Mouse (Mus musculus) bone marrow, adult 2 months (tissue): Measurements from ENCODE around the gene Pip5k1a. TPM values are rescaled to one million over a fixed set of nuclear protein-coding genes. Genes with fewer than 3 reads are reported as not detected.

Source experiments
- H3K27ac ChIP-seq: fragments of 200-500 bp; 2 replicates; pipeline ENCODE4 v1.5.1; 2012; ENCODE audit warnings: low read depth, mild to moderate bottlenecking, control low read depth, inconsistent platforms, low read length; ENCODE audit not compliant: control insufficient read depth, poor library complexity, insufficient read depth
- H3K4me1 ChIP-seq: fragments of 200-500 bp; 2 replicates; pipeline ENCODE4 v1.6.1; 2011; ENCODE audit warnings: low read length; ENCODE audit not compliant: control insufficient read depth, insufficient read depth
- H3K4me3 ChIP-seq: fragments of 200-500 bp; replicated peaks from 2 replicates; pipeline ENCODE3; 2011; ENCODE audit warnings: mild to moderate bottlenecking, low read depth, low read length, control low read depth; ENCODE audit not compliant: control insufficient read depth
- CTCF ChIP-seq: fragments of 200-500 bp; IDR thresholded peaks from 2 replicates; pipeline ENCODE4 v1.5.1; 2011; ENCODE audit warnings: low read length, control low read depth; ENCODE audit not compliant: control insufficient read depth, insufficient read depth
- POLR2A ChIP-seq: fragments of 200-500 bp; IDR thresholded peaks from 2 replicates; pipeline ENCODE4 v1.6.1; 2011; ENCODE audit warnings: low read depth, mild to moderate bottlenecking, control low read depth, low read length, borderline replicate concordance; ENCODE audit not compliant: control insufficient read depth
- WGBS: fragments of 180-500 bp; shearing (Covaris S2); methylation state at CpG from one replicate; pipeline ENCODE4 v1.1.7; 2018; 5-methylcytosine and 5-hydroxymethylcytosine counted together
- polyA plus RNA-seq: library from polyadenylated mRNA; stranded (reverse); fragments of >200 nt; gene quantifications from 2 replicates; pipeline ENCODE4 v1.2.4, GENCODE M21; 2011; ENCODE audit warnings: low replicate concordance; ENCODE audit not compliant: missing spikeins, insufficient read depth, insufficient read length

Pip5k1a gene
- 22.5 and 38.8 TPM in 2 replicates for polyA plus RNA-seq

DNA sequence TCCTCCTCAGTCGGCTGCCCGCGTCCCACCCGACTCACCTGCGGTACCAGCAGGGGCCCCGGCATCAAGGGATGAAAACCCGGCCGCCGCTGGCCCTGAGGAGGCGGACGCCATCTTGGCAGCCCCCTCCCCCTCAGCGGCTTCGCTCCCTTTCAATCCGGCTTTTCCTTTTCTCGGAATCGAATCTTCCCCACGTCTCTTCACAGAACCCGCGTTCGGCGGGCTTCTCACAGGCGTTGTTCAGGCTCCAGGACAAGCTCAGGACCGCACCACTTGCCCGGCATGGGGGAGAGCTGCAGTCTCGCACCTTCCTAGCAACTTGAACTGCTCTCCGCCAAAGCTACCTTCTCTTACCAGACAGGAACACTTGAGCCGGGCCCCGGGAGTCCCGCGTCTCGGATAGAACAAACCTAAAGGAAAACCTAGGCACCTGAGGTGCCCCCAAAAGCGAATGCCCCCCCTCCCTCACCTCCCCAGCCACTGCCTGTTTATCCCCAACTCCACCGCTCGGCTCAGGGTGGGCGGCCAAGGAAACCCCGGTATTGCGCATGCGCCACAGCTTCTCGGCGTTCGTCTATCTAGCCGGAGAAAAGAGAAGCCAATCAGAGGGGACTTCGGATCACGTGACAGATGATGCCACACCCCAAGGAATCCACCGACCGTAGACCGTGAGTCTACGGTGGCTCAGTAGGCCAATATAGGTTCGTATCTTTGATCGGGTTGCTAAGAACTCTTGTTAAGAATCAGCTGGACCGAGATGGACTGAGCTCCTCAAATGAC, at the start of gene Pip5k1a:
TSS of gene Pip5k1a (minus strand) at position 593 of the 780 bp plus-strand sequence.
- no peaks in the 10 kb centered on the region; the same call in 1 of the 2 replicates for H3K4me1 ChIP-seq
- WGBS: under 1% methylated on average over 51 of the region's 51 CpGs
- peak within 1 kb of the TSS; percentile 93 for H3K4me3 ChIP-seq
- peak within 1 kb of the TSS; percentile 83 for H3K27ac ChIP-seq
- TF ChIP-seq POLR2A (peak; percentile 70; the same call in 1 of the 2 replicates), CTCF (no peak)

DNA sequence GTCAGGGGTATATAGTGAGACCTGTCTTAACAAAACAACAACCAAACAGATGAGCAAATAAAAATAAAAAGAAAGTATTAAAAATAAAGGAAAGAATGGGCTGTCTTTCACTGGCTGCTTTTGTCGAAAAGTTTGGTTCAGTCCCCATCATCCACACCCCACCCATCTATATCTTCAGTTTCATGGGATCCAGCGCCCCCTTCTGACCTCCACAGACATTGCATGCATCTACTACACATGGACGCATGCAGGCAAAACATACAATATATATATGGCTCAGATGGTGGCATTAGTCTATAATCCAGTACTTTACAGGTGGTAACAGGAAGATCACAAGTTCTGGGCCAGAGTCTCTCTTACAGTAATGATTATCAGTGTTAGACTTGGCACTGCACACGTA, 47.1 kb upstream of the Pip5k1a start:
- no peaks in the 10 kb centered on the region for H3K4me1 ChIP-seq
- H3K4me3 ChIP-seq: no peak overlapping the region
- WGBS: 28% methylated on average over 4 of the region's 4 CpGs
- TF ChIP-seq CTCF (peak; percentile 71), POLR2A (no peak)
- H3K27ac ChIP-seq: no peak overlapping the region

DNA sequence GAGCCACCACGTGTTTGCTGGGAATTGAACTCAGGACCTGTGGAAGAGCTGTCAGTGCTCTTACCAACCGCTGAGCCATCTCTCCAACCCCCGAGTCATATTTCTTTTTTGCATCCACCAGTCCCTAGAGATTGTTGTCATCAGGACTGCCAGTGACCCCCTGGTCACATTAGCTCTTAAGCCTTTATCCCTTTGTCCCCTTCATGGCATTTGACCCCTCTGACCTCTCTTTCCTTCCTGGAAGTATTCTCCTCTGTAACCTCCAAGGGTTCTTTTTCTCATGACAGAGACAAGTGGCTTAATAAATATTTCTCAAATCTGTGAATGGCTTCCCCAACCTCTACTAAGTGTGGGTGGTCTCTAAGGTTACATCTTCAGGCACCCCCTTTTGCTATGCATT, 41.2 kb upstream of the Pip5k1a start:
- no peak for TF ChIP-seq CTCF
- TF ChIP-seq POLR2A: no peak
- H3K4me1 ChIP-seq: no peaks in the 10 kb centered on the region
- WGBS: 84% methylated on average over 3 of the region's 3 CpGs
- H3K4me3 ChIP-seq: no peak overlapping the region
- H3K27ac ChIP-seq: no peak overlapping the region

DNA sequence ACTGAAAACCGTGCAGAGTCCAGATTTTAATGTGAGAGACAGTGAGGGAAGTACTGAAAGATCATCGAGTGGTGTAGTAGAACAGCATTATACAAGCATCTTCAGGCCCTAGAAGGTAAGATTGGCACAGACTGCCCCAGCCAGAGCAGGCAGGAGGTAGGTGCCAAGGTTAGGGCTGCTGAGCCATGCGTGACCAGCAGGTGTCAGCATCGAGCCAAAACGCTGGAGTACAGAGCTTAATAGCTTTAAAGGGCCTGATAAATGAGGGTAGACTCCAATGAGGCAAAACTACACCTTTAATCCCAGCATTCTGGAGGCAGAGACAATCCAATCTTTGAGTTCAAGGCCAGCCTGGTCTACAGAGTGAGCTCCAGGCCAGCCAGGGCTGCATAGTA, 35.9 kb upstream of the Pip5k1a start:
- TF ChIP-seq CTCF (peak; percentile 98), POLR2A (0 out of 2 replicates have a peak, but pooled peaks have one; percentile 27)
- H3K4me3 ChIP-seq: peak overlapping the region; percentile 9
- H3K27ac ChIP-seq: no peak overlapping the region; the same call in 1 of the 2 replicates
- 10% methylated on average over 5 of the region's 5 CpGs for WGBS
- peaks cover 3% of the 10 kb centered on the region for H3K4me1 ChIP-seq

DNA sequence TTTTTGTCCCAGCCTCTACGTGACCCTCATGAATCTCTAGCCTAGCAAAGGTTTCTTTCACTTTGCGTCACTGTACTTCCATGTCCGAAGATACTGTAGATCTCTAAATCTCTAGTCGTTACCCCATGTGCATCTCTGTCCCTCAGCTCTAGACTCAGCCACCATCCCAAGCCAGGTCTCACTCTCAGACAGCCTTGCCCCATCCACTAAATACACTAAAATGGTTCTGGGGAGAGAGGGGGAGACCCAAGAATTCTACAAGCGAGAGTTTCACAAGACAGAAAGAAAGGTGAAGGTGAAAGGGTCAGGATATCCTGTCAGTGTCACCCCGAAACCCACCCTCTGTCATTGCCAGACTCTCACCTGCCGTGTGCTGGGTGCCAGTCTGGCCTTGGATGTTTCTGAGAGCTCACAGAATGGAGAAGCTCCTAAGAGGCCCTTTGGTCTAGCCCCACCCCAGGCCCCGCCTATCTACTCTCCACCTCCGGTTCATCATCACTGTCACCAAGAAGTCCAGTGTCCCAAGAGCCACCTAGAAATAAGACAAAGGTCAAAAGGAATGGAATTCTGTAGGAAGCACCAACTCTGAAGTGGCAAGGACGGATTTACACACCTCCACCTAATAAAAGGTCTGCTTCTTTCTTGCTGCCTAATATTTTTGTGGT, 35.4 kb upstream of the Pip5k1a start, which contains the start of gene Tnfaip8l2:
TSS of gene Tnfaip8l2 (minus strand) at position 409 of the 665 bp plus-strand sequence.
- WGBS: 19% methylated on average over 10 of the region's 10 CpGs
- TF ChIP-seq CTCF (no peak), POLR2A (peak; percentile 46; the same call in 1 of the 2 replicates)
- Histone ChIP-seq H3K4me3 (peak within 1 kb of the TSS; percentile 81), H3K4me1 (peaks cover 3% of the 10 kb centered on the region), H3K27ac (peak within 1 kb of the TSS; percentile 96)

DNA sequence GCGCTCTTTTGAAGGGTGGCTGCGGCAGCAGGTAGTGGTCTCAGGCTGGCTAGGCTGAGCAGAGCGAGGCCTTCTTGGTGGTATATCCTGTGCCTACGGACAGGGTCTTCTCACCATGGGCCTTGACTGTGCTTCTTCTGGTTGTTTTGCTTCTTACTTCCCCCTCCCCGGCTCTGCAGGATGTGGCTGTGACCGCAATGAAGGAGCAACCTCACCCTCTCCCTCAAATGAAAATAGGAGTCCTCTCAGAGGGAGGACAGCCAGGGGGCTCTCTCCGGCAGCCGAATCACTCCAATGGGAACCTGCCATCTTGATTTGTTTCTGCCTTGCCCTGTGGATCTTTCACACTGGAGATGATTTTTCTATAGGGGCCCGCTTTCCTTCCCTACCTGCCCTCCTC, 34.7 kb upstream of the Pip5k1a start:
- TF ChIP-seq CTCF: no peak
- TF ChIP-seq POLR2A: peak; percentile 34; the same call in 1 of the 2 replicates
- Histone ChIP-seq H3K4me1 (peaks cover 3% of the 10 kb centered on the region), H3K4me3 (peak overlapping the region; percentile 81), H3K27ac (peak overlapping the region; percentile 96)
- WGBS: 5% methylated on average over 9 of the region's 9 CpGs

DNA sequence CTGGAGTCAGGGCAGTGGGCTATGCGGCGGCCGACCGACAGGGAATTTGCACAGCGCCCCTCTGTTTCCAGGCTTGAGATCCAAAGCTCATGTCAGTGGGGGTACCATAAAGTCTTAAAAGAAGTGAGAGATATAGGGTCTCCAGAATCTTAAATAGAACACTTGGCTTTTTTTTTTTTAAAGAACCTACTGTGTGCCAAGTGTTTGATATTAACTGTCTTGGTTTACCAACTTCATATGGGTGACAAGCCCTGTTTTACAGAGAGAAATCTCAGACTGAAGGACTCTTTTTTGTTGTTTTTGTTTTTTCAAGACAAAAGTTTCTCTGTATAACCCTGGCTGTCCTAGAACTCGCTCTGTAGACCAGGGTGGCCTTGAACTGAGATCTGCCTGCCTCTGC, 34.1 kb upstream of the Pip5k1a start:
- H3K4me1 ChIP-seq: peaks cover 3% of the 10 kb centered on the region
- H3K27ac ChIP-seq: peak overlapping the region; percentile 96
- TF ChIP-seq POLR2A: no peak
- TF ChIP-seq CTCF: no peak
- 88% methylated on average over 6 of the region's 6 CpGs for WGBS
- peak overlapping the region; percentile 81 for H3K4me3 ChIP-seq

DNA sequence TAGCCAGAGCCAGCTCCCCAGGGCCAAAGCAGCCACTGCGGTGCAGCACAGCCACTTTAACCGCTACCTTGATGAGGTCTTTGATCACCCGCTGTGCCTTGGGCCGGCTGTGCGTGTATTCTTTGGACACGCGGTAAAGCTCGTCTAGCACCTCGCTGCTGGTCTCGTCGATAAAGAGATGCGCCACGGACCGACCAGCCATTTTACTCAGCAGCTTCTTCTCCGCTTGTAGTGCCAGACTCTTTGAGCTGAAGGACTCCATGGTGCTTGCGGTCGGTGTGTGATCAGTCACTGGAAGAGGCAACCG, 33.5 kb upstream of the Pip5k1a start:
- peak overlapping the region; percentile 74 for H3K27ac ChIP-seq
- WGBS: 78% methylated on average over 18 of the region's 18 CpGs
- H3K4me3 ChIP-seq: peak overlapping the region; percentile 63
- peaks cover 3% of the 10 kb centered on the region for H3K4me1 ChIP-seq
- 0 out of 2 replicates have a peak, but pooled peaks have one; percentile 12 for TF ChIP-seq POLR2A
- no peak for TF ChIP-seq CTCF
